Mouse (Mus musculus) liver, adult 2 months (tissue): ENCODE measurements around the gene Actr3.

Experiments used
- CTCF ChIP-seq: fragments of 200-500 bp; IDR thresholded peaks from 2 replicates; pipeline ENCODE4 v1.5.1; 2011; ENCODE audit warnings: low read depth, low read length, control low read depth
- POLR2A ChIP-seq: fragments of 200-500 bp; IDR thresholded peaks from 2 replicates; pipeline ENCODE4 v1.6.1; 2011; ENCODE audit warnings: low read length, control low read depth; ENCODE audit not compliant: insufficient read depth; ENCODE audit errors: extremely low read depth

DNA sequence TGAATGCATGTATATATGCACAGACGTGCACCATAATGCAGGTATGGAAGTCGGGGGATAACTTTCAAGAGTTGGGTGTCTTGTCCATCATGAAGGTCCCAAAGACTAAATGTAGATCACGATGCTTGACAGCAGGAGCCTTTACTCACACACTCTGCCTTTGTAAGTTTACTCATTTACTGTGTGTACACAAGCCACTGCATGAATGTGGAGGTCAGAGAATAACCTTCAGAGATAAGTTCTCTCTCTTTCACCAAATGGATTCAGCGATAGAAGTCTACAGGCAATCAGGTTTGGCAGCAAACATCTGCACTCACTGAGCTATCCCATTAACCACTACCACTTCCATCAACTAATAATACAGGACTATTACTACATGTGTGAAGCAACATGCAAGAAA is 16.8 kb downstream of the Actr3 start:
- TF ChIP-seq POLR2A (no peak), CTCF (no peak)
